Mouse (Mus musculus) MEL (cell line): ENCODE measurements around the gene Mettl21c. TPM values are rescaled to one million over a fixed set of nuclear protein-coding genes. Genes with fewer than 3 reads are reported as not detected.

Experiments
- DNase-seq: peaks from one replicate; pipeline ENCODE4 v3.0.0; 2011; ENCODE audit warnings: low read depth, low spot score
- H3K27ac ChIP-seq: 2 replicates; pipeline ENCODE4 v1.5.1; 2012; ENCODE audit warnings: low read depth, mild to moderate bottlenecking, control low read depth, low read length, moderate library complexity; ENCODE audit not compliant: control insufficient read depth
- H3K27me3 ChIP-seq, 2 experiments: fragments of 150-350 bp in 1 of 2; sonication (generic) in 1 of 2; 2 replicates each; pipeline ENCODE4 v1.6.1; 2012; ENCODE audit warnings: low read length in 2 of 2, mild to moderate bottlenecking in 2 of 2, improper control_type of control experiment in 1 of 2, moderate library complexity in 1 of 2; ENCODE audit not compliant: insufficient read depth in 2 of 2, control insufficient read depth in 1 of 2
- H3K36me3 ChIP-seq, 2 experiments: 2 replicates each; pipeline ENCODE4 v1.6.1; 2012 to 2014; ENCODE audit warnings: low read length in 2 of 2, improper control_type of control experiment in 1 of 2, inconsistent platforms in 1 of 2, mild to moderate bottlenecking in 1 of 2; ENCODE audit not compliant: insufficient read depth in 2 of 2, control insufficient read depth in 1 of 2
- H3K4me1 ChIP-seq, 2 experiments: fragments of 150-350 bp in 1 of 2; sonication (generic) in 1 of 2; 2 replicates each; pipeline ENCODE4 v1.6.1; 2012; ENCODE audit warnings: low read length in 2 of 2, improper control_type of control experiment in 1 of 2, mild to moderate bottlenecking in 1 of 2; ENCODE audit not compliant: insufficient read depth in 2 of 2, control insufficient read depth in 1 of 2
- H3K4me3 ChIP-seq, 2 experiments: fragments of 150-350 bp in 1 of 2; sonication (generic) in 1 of 2; 2 replicates each; pipeline ENCODE4 v1.5.1; 2012; ENCODE audit warnings: low read depth in 2 of 2, low read length in 2 of 2, mild to moderate bottlenecking in 2 of 2, moderate library complexity in 2 of 2, control low read depth in 1 of 2, improper control_type of control experiment in 1 of 2; ENCODE audit not compliant: control insufficient read depth in 1 of 2, insufficient read depth in 1 of 2
- H3K79me2 ChIP-seq: 2 replicates; pipeline ENCODE4 v1.6.1; 2012; ENCODE audit warnings: mild to moderate bottlenecking, low read length, moderate library complexity; ENCODE audit not compliant: control insufficient read depth, poor library complexity, insufficient read depth
- H3K9ac ChIP-seq: 2 replicates; pipeline ENCODE4 v1.6.1; 2012; ENCODE audit warnings: low read depth, mild to moderate bottlenecking, control low read depth, low read length, moderate library complexity; ENCODE audit not compliant: control insufficient read depth, poor library complexity, severe bottlenecking
- H3K9me3 ChIP-seq: fragments of 150-350 bp; sonication (generic); replicated peaks from 2 replicates; pipeline ENCODE4 v1.6.1; 2012; ENCODE audit warnings: mild to moderate bottlenecking, low read length, improper control_type of control experiment, moderate library complexity; ENCODE audit not compliant: insufficient read depth
- CHD1 ChIP-seq: IDR thresholded peaks from 2 replicates; pipeline ENCODE4 v1.6.1; 2012; ENCODE audit warnings: low read depth, mild to moderate bottlenecking, inconsistent platforms, low read length, improper control_type of control experiment
- CHD2 ChIP-seq: IDR thresholded peaks from 2 replicates; pipeline ENCODE4 v1.6.1; 2011; ENCODE audit warnings: low read length, improper control_type of control experiment
- CTCF ChIP-seq, 3 experiments: IDR thresholded peaks in 2 of 3; conservative IDR thresholded peaks in 1 of 3; 2 replicates each; pipeline ENCODE4 v1.5.1; 2011 to 2012; ENCODE audit warnings: low read length in 3 of 3, low read depth in 2 of 3, mild to moderate bottlenecking in 2 of 3, improper control_type of control experiment in 1 of 3, inconsistent platforms in 1 of 3, mixed read lengths in 1 of 3, moderate library complexity in 1 of 3; ENCODE audit not compliant: control insufficient read depth in 1 of 3, insufficient read depth in 1 of 3, poor library complexity in 1 of 3, severe bottlenecking in 1 of 3
- E2F4 ChIP-seq: IDR thresholded peaks from 2 replicates; pipeline ENCODE4 v1.6.1; 2011; ENCODE audit warnings: low read depth, low read length, improper control_type of control experiment, borderline replicate concordance
- ELF1 ChIP-seq: IDR thresholded peaks from 2 replicates; pipeline ENCODE4 v1.6.1; 2014; ENCODE audit warnings: low read depth, mild to moderate bottlenecking, inconsistent platforms, low read length, improper control_type of control experiment, moderate library complexity
- MAX ChIP-seq: IDR thresholded peaks from 2 replicates; pipeline ENCODE4 v1.6.1; 2011; ENCODE audit warnings: low read length, improper control_type of control experiment
- MEF2A ChIP-seq: IDR thresholded peaks from 2 replicates; pipeline ENCODE4 v1.6.1; 2014; ENCODE audit warnings: low read depth, mild to moderate bottlenecking, inconsistent platforms, low read length, improper control_type of control experiment; ENCODE audit not compliant: poor library complexity, insufficient replicate concordance, severe bottlenecking; ENCODE audit errors: extremely low read depth
- MYC ChIP-seq: IDR thresholded peaks from 2 replicates; pipeline ENCODE4 v1.6.1; 2011; ENCODE audit warnings: low read depth, mild to moderate bottlenecking, low read length, improper control_type of control experiment, moderate library complexity
- NRF1 ChIP-seq: IDR thresholded peaks from 2 replicates; pipeline ENCODE4 v1.6.1; 2014; ENCODE audit warnings: low read depth, mild to moderate bottlenecking, inconsistent platforms, low read length, improper control_type of control experiment, moderate library complexity; ENCODE audit not compliant: poor library complexity, insufficient read depth, severe bottlenecking
- POLR2AphosphoS5 ChIP-seq: IDR thresholded peaks from 2 replicates; pipeline ENCODE4 v1.6.1; 2012; ENCODE audit warnings: low read depth, borderline replicate concordance, mild to moderate bottlenecking, inconsistent platforms, low read length, moderate library complexity, mixed read lengths
- TAL1 ChIP-seq: IDR thresholded peaks from 2 replicates; pipeline ENCODE4 v1.6.1; 2012; ENCODE audit warnings: mild to moderate bottlenecking, inconsistent platforms, low read length, moderate library complexity, mixed read lengths
- polyA plus RNA-seq, 2 experiments: library from polyadenylated mRNA; stranded (reverse) in 1 of 2; unstranded in 1 of 2; fragments of >175 nt in 1 of 2; fragments of >200 nt in 1 of 2; gene quantifications; 2 replicates each; pipeline versions ENCODE4 v1.2.1 to v1.2.4; 2012; ENCODE audit warnings: low replicate concordance in 2 of 2, low read depth in 1 of 2; ENCODE audit not compliant: insufficient read length in 2 of 2, insufficient read depth in 1 of 2, missing spikeins in 1 of 2
- total RNA-seq: library from RNA; depleted of rRNA; stranded (reverse); fragments of 300-350 nt; gene quantifications from 2 replicates; pipeline ENCODE4 v1.2.3, GENCODE M21; 2012; rRNA removed

Mettl21c gene
- total and polyA plus RNA-seq, 3 experiments = 0.08 to 0.13 TPM; not detected in 1

DNA sequence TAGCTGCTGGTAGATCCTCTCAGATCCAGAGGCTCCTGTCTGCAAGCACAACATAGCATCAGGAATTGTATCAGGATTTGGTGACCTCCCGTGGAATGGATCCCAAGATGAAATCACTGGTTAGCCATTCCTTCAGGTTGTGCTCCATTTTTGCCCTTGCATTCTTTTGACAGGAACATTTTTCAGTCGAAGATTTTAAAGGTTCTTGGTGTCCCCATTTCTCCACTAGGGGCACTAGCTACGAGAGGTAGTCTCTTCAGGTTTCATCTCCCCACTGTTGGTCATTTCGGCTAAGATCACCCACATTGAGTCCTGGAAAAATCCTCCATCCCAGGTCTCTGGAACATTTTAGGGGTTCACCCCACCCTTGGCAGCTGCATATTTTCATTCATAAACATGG, 53.1 kb downstream of the Mettl21c start:
- H3K27me3 ChIP-seq = no peaks in the 10 kb centered on the region
- H3K4me1 ChIP-seq = no peaks in the 10 kb centered on the region
- H3K4me3 ChIP-seq = no peak overlapping the region
- no peak overlapping the region for H3K9ac ChIP-seq
- H3K79me2 ChIP-seq = no peaks in the 10 kb centered on the region
- TF ChIP-seq CHD2 (no peak), ELF1 (no peak), CTCF (IDR thresholded peaks at IDR 0.05 in 2 of 3, conservative IDR thresholded peaks at IDR 0.05 in 1 of 3; ENCODE audit: control insufficient read depth in 1 of 3, insufficient read depth in 1 of 3, low read depth in 2 of 3, low read length in 3 of 3, poor library complexity in 1 of 3, severe bottlenecking in 1 of 3) (peak; percentile 10 to 53 (median 39); a peak in 4 of 6 replicates)
- TF ChIP-seq, all 39 proteins: peak for 1
- Histone ChIP-seq H3K36me3 (peaks cover 0 to 37% of the 10 kb centered on the region in 2 experiments; a peak in 2 of 4 replicates), H3K27ac (no peak overlapping the region), H3K9me3 (no peaks in the 10 kb centered on the region)
- peak; percentile 31 for DNase-seq

- no peaks in the 10 kb centered on the region for H3K27me3 ChIP-seq
- TF ChIP-seq CTCF (IDR thresholded peaks at IDR 0.05 in 2 of 3, conservative IDR thresholded peaks at IDR 0.05 in 1 of 3; ENCODE audit: control insufficient read depth in 1 of 3, insufficient read depth in 1 of 3, low read depth in 2 of 3, low read length in 3 of 3, poor library complexity in 1 of 3, severe bottlenecking in 1 of 3) (no peak), POLR2AphosphoS5 (no peak), E2F4 (no peak), MEF2A (no peak), MYC (no peak), TAL1 (no peak), MAX (no peak), NRF1 (no peak), CHD1 (no peak)
- TF ChIP-seq, all 39 proteins: peak for 0
- no peaks in the 10 kb centered on the region for H3K4me1 ChIP-seq
These were observed 55.5 kb downstream of the Mettl21c start for GRCm38 (mm10) chr1:43964381-43964780.

More at GRCm38 (mm10) chr1:43964381-43964780, 55.5 kb downstream of the Mettl21c start:
- Histone ChIP-seq H3K9me3 (no peaks in the 10 kb centered on the region), H3K79me2 (no peaks in the 10 kb centered on the region), H3K4me3 (no peak overlapping the region), H3K36me3 (peaks cover 0 to 48% of the 10 kb centered on the region in 2 experiments; a peak in 2 of 4 replicates), H3K9ac (no peak overlapping the region), H3K27ac (no peak overlapping the region)
- no peak for DNase-seq

Other genes starting within 250 kb of the Mettl21c start
- gene Uxs1, start 192.2 kb downstream of the Mettl21c start, total RNA-seq = 16.7 and 16.9 TPM in 2 replicates
- 10 to 100 TPM in 1 of 2 experiments, not detected in 1; 26.2 TPM for gene Uxs1, start 192.2 kb downstream of the Mettl21c start, polyA plus RNA-seq
- 47.4 and 52.0 TPM in 2 replicates for gene Tpp2, start 86.4 kb downstream of the Mettl21c start, total RNA-seq
- gene Tpp2, start 86.4 kb downstream of the Mettl21c start, polyA plus RNA-seq = 10 to 100 TPM in 1 of 2 experiments, not detected in 1; 41.1 TPM
- 0.04 and 0.07 TPM in 2 replicates for gene Gm8251, start 41.9 kb upstream of the Mettl21c start, total RNA-seq
- gene Gm8251, start 41.9 kb upstream of the Mettl21c start, polyA plus RNA-seq = under 1 TPM in 1 of 2 experiments, not detected in 1; 0.14 TPM
- 85.4 and 88.2 TPM in 2 replicates for gene Tex30, start 82.4 kb upstream of the Mettl21c start, total RNA-seq
- gene Tex30, start 82.4 kb upstream of the Mettl21c start, polyA plus RNA-seq = 100 to 1,000 TPM in 1 of 2 experiments, not detected in 1; 115 TPM
- 16.7 and 17.6 TPM in 2 replicates for gene Kdelc1, start 98.8 kb upstream of the Mettl21c start, total RNA-seq
- gene Kdelc1, start 98.8 kb upstream of the Mettl21c start, polyA plus RNA-seq = 10 to 100 TPM in 1 of 2 experiments, not detected in 1; 28.7 TPM
- gene Bivm, start 98.9 kb upstream of the Mettl21c start, total RNA-seq = 11.8 and 16.7 TPM in 2 replicates
- 10 to 100 TPM in 1 of 2 experiments, not detected in 1; 27.2 TPM for gene Bivm, start 98.9 kb upstream of the Mettl21c start, polyA plus RNA-seq
- 8.0 and 8.2 TPM in 2 replicates for gene Ercc5, start 127.7 kb upstream of the Mettl21c start, total RNA-seq
- gene Ercc5, start 127.7 kb upstream of the Mettl21c start, polyA plus RNA-seq = 1 to 10 TPM in 1 of 2 experiments, not detected in 1; 8.5 TPM
- not detected in 2 replicates for gene Mettl21e, start 198.9 kb upstream of the Mettl21c start, total RNA-seq
- gene Mettl21e, start 198.9 kb upstream of the Mettl21c start, polyA plus RNA-seq = not detected